Mouse (Mus musculus) cortical plate, adult 2 months (tissue): ENCODE measurements around the gene Camta1. TPM values are rescaled to one million over a fixed set of nuclear protein-coding genes. Genes with fewer than 3 reads are reported as not detected.
"Not testable (repeated sequence)": the region's sequence is repeated elsewhere in the genome, so short reads cannot be mapped to it uniquely, and the experiment has no call there.

Source experiments
- H3K27ac ChIP-seq: fragments of 200-500 bp; 2 replicates; pipeline ENCODE4 v1.5.1; 2012; ENCODE audit warnings: low read length, control low read depth, inconsistent platforms; ENCODE audit not compliant: insufficient read depth
- H3K4me1 ChIP-seq: fragments of 200-500 bp; 2 replicates; pipeline ENCODE4 v1.6.1; 2011; ENCODE audit warnings: low read length; ENCODE audit not compliant: control insufficient read depth, insufficient read depth
- H3K4me3 ChIP-seq: fragments of 200-500 bp; 2 replicates; pipeline ENCODE4 v1.5.1; 2011; ENCODE audit warnings: mild to moderate bottlenecking, low read length, control low read depth; ENCODE audit not compliant: insufficient read depth
- CTCF ChIP-seq: fragments of 200-500 bp; IDR thresholded peaks from 2 replicates; pipeline ENCODE4 v1.5.1; 2011; ENCODE audit warnings: mild to moderate bottlenecking, control low read depth, low read length; ENCODE audit not compliant: insufficient read depth; ENCODE audit errors: extremely low read depth
- POLR2A ChIP-seq: fragments of 200-500 bp; IDR thresholded peaks from 2 replicates; pipeline ENCODE4 v1.6.1; 2011; ENCODE audit warnings: mild to moderate bottlenecking, low read length, control low read depth; ENCODE audit not compliant: insufficient read depth; ENCODE audit errors: extremely low read depth
- polyA plus RNA-seq: library from polyadenylated mRNA; depleted of rRNA; stranded (reverse); fragments of >200 nt; gene quantifications from 2 replicates; pipeline ENCODE4 v1.2.3, GENCODE M21; 2012

The Camta1 gene
- polyA plus RNA-seq, 1 experiment, result 111 TPM

- no peaks in the 10 kb centered on the region for H3K4me1 ChIP-seq
- TF ChIP-seq POLR2A (no peak), CTCF (no peak)
- no peak overlapping the region for H3K4me3 ChIP-seq
- no peak overlapping the region for H3K27ac ChIP-seq
Observed at GRCm38 (mm10) chr4:150887903-150888302, 973.8 kb downstream of the Camta1 start.

- no peak for TF ChIP-seq CTCF
- no peak for TF ChIP-seq POLR2A
- H3K4me1 ChIP-seq, result no peaks in the 10 kb centered on the region
- H3K4me3 ChIP-seq, result no peak overlapping the region
- H3K27ac ChIP-seq, result no peak overlapping the region
Observed at GRCm38 (mm10) chr4:150882632-150883031, 979.0 kb downstream of the Camta1 start.

GRCm38 (mm10) chr4:150880364-150880763, 981.3 kb downstream of the Camta1 start:
- H3K27ac ChIP-seq, result no peak overlapping the region

GRCm38 (mm10) chr4:150879631-150880030, 982.0 kb downstream of the Camta1 start:
- H3K4me1 ChIP-seq, result no peaks in the 10 kb centered on the region
- TF ChIP-seq CTCF (no peak), POLR2A (no peak)
- no peak overlapping the region for H3K27ac ChIP-seq
- no peak overlapping the region for H3K4me3 ChIP-seq

More at GRCm38 (mm10) chr4:150880364-150880763, 981.3 kb downstream of the Camta1 start:
- H3K4me3 ChIP-seq, result no peak overlapping the region
- TF ChIP-seq CTCF (no peak), POLR2A (no peak)
- no peaks in the 10 kb centered on the region for H3K4me1 ChIP-seq

GRCm38 (mm10) chr4:150875393-150875792, 986.3 kb downstream of the Camta1 start:
- Histone ChIP-seq H3K4me1 (peaks cover 3% of the 10 kb centered on the region; the same call in 1 of the 2 replicates), H3K27ac (no peak overlapping the region), H3K4me3 (no peak overlapping the region)
- TF ChIP-seq POLR2A, result no peak
- no peak for TF ChIP-seq CTCF

GRCm38 (mm10) chr4:150874416-150874815, 987.3 kb downstream of the Camta1 start:
- not testable (repeated sequence) for H3K27ac ChIP-seq, H3K4me3 ChIP-seq, H3K4me1 ChIP-seq

GRCm38 (mm10) chr4:150872681-150873080, 989.0 kb downstream of the Camta1 start:
- H3K27ac ChIP-seq, result peak overlapping the region; percentile 9; the same call in 1 of the 2 replicates
- peaks cover 6% of the 10 kb centered on the region; the same call in 1 of the 2 replicates for H3K4me1 ChIP-seq
- H3K4me3 ChIP-seq, result no peak overlapping the region
- no peak for TF ChIP-seq CTCF
- no peak for TF ChIP-seq POLR2A

GRCm38 (mm10) chr4:150872139-150872651, 989.5 kb downstream of the Camta1 start:
- no peak overlapping the region for H3K4me3 ChIP-seq
- peak overlapping the region; percentile 9; the same call in 1 of the 2 replicates for H3K27ac ChIP-seq
- TF ChIP-seq CTCF, result no peak
- TF ChIP-seq POLR2A, result no peak; the same call in 1 of the 2 replicates
- peaks cover 6% of the 10 kb centered on the region; the same call in 1 of the 2 replicates for H3K4me1 ChIP-seq

- no peak for TF ChIP-seq POLR2A
- TF ChIP-seq CTCF, result no peak
- H3K27ac ChIP-seq, result peak overlapping the region; percentile 39
- peaks cover 6% of the 10 kb centered on the region; the same call in 1 of the 2 replicates for H3K4me1 ChIP-seq
- H3K4me3 ChIP-seq, result no peak overlapping the region
Observed at GRCm38 (mm10) chr4:150871392-150872138, 990.1 kb downstream of the Camta1 start.

GRCm38 (mm10) chr4:150870963-150871391, 990.7 kb downstream of the Camta1 start:
- TF ChIP-seq POLR2A (no peak), CTCF (no peak)
- Histone ChIP-seq H3K4me3 (no peak overlapping the region), H3K27ac (peak overlapping the region; percentile 39), H3K4me1 (peaks cover 6% of the 10 kb centered on the region; the same call in 1 of the 2 replicates)
